Mouse (Mus musculus) adrenal gland, postnatal 4 days (tissue): ENCODE measurements around the gene Gabrg3. TPM values are rescaled to one million over a fixed set of nuclear protein-coding genes. Genes with fewer than 3 reads are reported as not detected.

Experiments used
- DNase-seq, 2 experiments: peaks; one replicate each; pipeline ENCODE4 v3.0.0; 2021 to 2022; ENCODE audit warnings: low spot score in 2 of 2, mixed read lengths in 2 of 2
- long read RNA-seq, 2 experiments: library from polyadenylated mRNA; stranded (forward); transcript quantifications; one replicate each; pipeline ENCODE4 v2.0.0; 2021
- total RNA-seq, 2 experiments: library from RNA; stranded (reverse); gene quantifications; 2 replicates each; pipeline ENCODE4 v1.2.3; 2021

Gabrg3 gene
- total RNA-seq: 1 to 10 TPM; 2.6 to 3.5 TPM
- long read RNA-seq, experiment 1, partial matches to known transcripts: 0 of 1 reads
- long read RNA-seq, experiment 1, other reads (novel, unspliced or antisense): 1 of 1 reads
- long read RNA-seq, experiment 2, partial matches to known transcripts: 0 of 1 reads
- long read RNA-seq, experiment 2, other reads (novel, unspliced or antisense): 0 of 1 reads

DNA sequence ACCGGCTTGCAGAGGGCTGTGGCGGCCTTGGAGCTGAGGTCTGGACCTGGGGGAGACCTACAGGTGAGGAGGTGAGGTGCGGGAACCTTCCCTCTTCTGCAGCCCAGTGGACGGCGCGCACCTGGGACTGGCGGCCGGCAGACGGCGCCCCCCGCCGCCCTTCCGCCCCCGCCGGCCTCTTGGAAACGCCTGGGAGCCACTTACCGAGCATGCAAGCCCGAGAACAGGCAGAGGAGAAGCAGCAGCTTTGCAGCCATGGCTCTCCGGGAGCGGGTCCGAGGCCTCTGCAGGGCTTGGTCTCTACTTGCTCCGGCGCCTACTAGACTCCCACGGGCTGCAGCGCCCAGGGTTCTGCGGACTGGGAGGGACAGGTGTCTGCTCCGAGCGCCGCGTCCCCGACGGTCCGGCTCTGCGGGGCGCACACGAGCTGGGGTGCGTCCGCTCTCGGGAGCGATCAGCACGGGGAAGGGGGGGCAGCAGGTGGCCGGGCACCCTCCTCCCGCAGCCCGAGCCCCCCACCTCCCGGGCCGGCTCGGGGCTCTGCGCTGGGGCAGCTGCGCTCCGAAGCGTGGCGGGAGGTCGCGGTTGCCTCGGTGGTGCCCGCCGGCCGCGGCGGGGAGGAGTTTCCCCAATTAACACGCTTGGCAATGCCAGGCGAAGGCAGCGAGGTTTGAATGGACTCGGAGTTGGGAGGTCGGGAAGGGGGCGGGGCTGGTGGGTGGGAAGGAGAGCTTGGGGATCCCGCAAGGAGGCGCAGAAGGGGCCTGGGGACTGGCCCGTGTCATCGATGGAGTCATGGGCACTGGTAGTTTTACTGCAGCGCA lies at the start of gene Gabrg3:
Gabrg3 (minus strand) TSS at position 672 of the 824 bp plus-strand sequence.
- DNase-seq: no peak

DNA sequence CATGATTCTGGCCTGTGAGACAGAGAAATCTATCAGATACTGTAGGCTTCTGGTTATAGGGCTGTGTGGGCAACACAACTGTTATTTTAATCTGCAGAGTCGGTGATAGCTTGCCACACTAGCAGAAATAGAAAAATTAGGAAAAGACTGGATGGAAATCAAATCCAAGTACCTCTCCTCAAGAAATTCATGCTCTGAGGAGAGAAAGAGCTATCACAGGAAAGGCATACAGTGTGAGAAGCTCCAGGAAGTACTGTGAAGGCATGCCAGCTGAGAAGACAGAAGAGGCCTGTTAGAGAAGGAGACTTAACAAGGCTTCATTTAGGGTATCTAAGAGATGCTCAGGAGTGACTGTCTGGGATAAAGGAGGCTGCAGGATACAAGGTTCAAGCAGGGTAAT lies 35.7 kb upstream of the Gabrg3 start:
- DNase-seq: no peak

DNA sequence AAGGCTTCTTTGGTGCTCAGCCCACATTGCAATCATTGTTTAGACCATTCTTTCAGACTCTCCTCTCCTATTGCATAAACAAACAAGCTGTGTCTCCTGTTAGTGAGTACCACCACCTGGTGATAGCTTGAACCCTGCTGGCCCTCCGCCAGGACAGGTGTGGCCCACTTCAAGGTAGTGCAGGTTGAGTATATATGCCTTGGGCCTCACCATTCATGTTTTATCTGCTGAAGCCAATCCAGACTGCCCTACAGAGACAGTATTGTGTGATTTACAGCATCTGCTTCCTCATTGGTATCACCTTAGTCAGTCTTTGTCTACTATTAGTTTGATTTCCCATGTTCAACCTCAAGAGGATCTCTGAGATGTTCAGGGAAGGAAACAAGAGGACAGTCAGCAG lies 34.1 kb upstream of the Gabrg3 start:
- DNase-seq: no peak

DNA sequence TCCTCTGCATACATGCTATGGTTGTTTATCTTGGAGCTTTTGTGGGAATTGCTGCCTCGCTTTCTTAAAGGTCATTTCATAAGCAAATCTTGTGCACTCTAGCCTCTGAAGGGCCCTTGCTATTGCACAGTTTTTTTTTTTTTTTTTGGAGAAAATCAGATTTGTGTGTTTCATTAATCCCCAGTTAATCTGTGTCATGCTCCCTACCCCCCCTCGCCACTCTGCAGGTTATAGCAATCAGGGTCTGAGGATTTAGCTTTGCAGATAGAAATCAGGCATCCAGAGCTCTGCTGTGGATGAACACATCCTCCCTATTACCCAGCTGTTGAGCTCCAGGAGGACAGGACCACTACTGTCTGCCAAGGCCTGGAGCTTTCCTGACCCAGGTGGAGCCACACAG lies 32.4 kb upstream of the Gabrg3 start, which contains the start of gene Gabrb3:
Gabrb3 (plus strand) TSS at position 301 of the 400 bp plus-strand sequence.
- no peak for DNase-seq

DNA sequence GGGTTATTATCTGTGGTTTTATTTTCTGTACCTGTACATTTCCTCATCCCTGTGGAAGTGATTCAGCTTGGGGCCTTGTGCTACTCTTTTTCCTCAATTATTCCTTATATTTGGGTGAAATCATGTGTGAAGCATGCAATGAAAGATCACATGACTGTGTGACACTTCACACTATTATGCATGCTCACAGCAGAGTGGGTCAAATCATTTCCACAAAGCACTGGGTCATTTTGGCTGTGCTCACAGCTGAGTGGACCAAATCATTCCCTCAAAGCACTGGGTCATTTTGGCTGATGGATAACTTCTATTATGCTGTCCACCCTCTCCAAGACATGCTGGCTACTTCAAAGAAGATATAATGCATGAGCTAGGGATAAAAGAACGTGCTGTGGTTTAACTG lies 25.9 kb upstream of the Gabrg3 start:
- no peak for DNase-seq

DNA sequence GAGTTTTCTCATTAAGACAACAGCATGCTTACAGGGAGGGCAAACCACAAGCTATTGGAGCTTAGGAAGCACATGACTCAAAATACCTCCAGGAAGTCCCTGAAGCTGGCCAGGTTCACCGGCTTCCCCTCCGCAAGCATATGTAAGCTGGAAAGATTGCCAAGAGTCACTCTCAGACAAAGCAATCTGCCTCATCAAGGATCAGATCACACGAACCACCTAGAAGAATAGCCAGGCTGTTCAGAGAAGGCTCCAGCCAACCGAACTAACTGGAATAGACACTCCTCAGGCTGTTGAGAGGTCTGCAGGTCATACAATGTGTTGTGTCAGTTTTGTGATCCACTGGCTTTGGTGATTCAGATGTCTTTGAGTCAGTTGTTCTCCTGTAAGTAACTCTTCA lies 24.2 kb upstream of the Gabrg3 start:
- DNase-seq: no peak

DNA sequence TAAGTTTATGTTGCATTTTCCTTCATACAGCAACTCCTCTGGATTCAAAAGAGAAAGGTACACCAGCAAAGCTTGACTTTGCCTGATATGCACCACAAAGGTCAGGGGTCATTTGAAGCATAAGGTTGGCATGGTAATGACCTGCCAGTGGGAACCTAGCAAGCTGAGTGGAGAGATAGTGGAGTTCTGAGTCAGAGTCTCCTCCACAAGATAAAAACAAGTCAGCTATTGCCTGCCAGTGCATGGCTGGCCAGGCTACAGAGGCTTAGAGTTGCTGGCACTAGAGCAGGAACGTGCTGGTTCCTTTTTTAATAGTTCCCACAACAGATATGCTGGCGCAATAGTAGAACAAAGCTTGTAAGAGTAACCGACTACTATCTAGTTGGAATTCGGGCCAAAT lies 6.6 kb upstream of the Gabrg3 start:
- DNase-seq: no peak

GRCm38 (mm10) chr7:57390046-57390445 lies 3.1 kb upstream of the Gabrg3 start:
- DNase-seq: no peak

- DNase-seq: no peak
Observed at GRCm38 (mm10) chr7:57387341-57387654, 310 bp upstream of the Gabrg3 start.

DNA sequence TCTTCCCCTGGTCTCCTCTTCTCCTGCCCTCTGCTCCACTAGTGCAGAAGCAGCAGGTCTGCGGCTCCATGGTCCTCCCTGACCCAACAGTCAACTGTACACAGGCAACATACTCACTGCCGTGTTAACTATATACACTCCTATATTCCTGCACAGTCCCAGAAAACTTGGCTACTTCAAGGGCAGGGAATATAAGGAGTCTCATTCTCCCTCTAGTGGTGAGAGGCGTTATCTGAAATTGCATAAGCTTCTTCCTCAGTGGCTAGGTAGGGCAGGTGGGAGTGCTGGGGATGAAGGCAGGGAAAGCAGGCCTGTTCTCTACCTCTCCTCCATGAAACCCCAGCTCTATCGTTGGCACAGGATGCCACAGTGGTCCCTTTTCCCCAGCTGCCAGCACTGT lies 2.9 kb downstream of the Gabrg3 start:
- no peak for DNase-seq

DNA sequence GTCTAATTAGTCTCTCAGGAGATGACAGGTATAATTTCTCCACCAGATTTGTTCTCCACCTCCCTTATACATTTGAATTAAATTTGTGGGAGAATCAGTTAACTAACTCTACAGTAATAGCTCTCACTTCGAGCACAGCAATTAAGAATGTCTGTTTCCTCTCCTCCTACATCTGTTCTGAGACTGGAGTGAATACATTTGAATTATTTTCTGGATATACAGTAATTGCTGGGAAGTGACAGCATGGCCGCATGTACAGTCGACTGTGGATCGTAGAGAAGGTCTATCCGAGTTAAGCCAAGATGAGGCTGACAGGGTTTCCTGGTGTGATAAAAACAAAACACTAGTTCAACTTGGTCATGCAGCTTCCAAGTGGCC lies 21.0 kb downstream of the Gabrg3 start:
- DNase-seq: no peak

- DNase-seq: no peak
Observed at GRCm38 (mm10) chr7:57365134-57366012, 21.6 kb downstream of the Gabrg3 start.

- no peak for DNase-seq
Observed at GRCm38 (mm10) chr7:57363812-57364211, 23.2 kb downstream of the Gabrg3 start.

DNA sequence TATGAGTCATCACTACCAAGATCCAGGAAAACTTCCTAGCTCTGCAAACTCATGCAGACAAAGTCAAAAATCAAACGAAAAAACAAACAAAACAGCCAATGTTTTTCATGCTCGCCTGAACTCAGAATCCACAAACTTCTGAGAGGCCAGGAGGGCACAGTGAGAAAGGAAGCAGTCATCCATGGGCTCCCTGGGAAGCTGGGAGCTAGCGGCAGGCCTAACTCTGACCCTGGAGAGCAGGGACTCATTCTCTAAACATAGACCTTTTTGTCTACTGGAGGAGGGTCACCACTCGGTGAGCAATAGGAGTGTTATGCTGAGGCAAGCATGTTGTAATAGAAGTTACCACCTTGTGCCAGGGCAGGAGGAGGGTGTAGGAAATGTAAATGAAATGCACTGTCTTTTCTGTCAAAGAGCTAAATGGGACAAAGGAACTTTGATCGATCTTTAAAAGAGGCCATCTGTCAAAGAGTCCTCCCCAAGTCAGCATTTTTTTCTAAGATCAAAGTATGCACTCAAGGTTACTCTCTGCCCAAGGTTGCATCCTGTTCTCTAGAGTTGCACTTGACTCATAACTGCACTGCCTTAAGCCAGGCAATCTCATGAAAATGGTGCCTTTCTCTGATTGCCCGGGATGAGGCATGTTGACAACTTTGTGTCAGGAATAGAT lies 29.0 kb downstream of the Gabrg3 start:
- DNase-seq: peak in 1 of 2 experiments; percentile 7

- DNase-seq: no peak
Observed at GRCm38 (mm10) chr7:57356565-57357301, 30.3 kb downstream of the Gabrg3 start.

- DNase-seq: no peak
Observed at GRCm38 (mm10) chr7:57348774-57349173, 38.2 kb downstream of the Gabrg3 start.

DNA sequence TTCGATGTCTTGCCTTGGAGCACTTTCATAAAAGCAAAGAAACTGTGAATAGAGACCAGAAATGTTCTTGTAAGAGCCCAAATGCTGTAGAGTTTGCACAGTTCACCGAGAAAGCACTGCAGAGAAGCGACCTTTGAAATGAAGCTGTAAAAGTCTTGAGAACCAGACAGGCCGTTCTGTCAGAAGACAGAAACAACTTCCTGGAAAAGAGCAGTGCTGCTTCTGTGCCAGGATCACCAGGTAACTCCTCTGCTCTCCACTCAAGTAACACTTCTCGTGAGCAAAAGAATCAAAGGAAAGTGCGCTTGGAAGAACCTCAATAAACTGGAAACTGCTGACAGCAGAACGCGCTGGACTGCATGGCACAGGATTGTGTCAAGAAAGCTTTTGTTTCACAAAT lies 45.1 kb downstream of the Gabrg3 start:
- DNase-seq: no peak

DNA sequence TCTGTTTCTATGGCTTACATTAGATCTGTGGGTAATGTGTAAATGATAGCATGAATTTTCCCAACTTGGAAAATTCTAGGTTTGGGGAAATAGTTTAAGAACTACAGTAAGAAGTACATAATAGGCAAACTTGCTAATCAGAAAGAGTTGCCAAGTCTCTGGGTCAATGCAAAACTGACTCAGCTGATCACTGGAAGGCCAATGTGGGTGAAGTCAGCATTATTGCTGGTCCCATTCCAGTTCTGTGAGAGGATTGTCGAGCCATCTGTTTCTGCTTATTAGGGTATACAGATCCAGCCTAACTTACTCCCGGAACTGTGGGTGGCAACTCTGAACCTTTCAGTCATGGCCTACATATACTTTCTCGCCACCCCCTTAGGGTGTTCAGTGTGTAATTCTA lies 55.8 kb downstream of the Gabrg3 start:
- no peak for DNase-seq

DNA sequence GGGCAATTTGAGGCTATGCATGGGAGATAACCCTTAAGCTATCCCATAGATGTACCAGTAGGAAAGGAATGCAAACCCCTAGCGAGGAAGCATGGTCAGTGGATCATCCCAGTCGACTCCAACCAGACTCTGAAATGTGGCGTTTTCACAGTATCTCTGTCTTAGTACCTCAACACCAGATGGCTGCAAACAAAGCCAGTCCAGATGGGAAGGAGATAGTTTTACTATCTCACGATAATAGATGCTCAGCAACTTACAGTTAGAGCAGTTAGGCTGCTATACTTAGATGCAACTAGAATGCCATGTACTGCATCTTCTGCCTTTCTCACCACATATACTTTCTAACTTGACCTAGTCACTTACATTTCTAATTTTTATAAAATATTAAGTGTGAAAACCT lies 56.7 kb downstream of the Gabrg3 start:
- no peak for DNase-seq

DNA sequence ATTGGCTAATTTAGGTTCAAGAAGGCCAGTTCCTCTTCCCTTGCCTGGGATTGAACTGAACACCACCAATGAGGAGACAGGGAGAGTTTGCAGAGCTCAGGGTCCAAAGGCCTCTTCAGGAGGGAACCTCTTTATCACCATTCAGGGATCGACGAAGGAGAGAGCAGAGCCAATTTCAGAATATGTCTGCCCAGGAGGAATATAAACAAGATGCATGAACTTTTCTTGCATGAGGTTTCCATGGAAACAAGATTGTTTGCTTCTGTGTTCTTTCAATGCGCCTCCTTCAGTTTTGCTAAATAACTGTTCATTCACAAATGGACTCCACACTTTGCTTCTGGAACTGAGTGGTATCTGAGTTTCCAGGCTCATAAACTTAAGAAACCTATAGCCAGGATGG lies 62.5 kb downstream of the Gabrg3 start:
- no peak for DNase-seq

GRCm38 (mm10) chr7:57322086-57322485 lies 64.9 kb downstream of the Gabrg3 start:
- no peak for DNase-seq
